Mouse (Mus musculus) brain, embryonic 18.5 days (tissue): ENCODE data around the gene Calml3.

Experiments
- DNase-seq: peaks from one replicate; pipeline ENCODE4 v3.0.0-alpha.2; 2012; ENCODE audit warnings: low read depth, low spot score

Calml3 gene

DNA sequence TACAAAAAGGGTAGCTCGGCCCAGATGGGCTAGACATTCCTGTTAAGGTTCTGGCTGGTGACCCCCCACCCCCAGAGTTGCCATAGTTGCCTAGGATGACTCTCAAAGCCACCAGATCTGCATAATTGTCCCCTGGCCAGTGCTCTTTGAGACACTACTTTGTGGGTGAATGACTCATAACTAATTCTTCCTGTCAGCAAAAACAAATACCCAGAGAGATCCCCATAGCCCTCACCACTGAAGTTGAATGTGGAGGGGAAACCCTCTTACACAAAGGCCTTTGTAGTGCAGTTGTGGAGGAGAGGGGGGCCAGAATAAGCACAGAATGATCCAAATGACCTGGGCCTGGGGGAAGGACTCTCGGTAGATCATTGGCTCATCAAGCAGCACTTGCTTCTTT lies 21.6 kb downstream of the Calml3 start:
- DNase-seq: no peak

DNA sequence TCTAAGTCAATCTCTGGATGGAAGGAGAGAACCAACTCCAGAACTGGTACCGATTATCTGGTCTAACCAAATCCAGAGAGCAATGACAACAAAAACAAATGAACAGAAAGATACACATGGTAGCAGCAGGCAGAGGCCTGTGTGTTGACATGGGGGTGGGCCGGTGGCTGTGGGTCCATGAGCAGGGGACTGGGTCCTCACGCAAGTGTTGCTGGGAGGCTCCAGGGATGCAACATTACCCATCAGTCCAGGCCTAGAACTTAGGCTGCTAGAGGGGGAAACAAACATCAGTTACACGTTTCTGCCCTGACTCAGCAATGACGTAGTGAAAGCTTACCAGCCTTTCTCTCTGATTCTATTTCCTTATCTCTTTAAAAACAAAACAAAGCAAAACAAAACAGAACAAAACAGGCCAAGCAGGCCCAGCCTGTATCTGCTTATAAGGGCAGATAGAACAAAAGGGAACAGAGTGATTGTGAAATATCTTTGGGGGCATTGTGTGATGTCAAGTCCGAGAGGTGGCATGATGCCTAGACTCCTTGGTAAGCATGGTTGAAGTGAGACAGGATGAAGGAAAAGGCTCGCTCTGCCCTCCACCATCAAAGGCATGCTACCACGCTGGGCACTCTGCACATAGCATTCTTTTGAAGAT lies 24.4 kb downstream of the Calml3 start:
- DNase-seq: no peak

DNA sequence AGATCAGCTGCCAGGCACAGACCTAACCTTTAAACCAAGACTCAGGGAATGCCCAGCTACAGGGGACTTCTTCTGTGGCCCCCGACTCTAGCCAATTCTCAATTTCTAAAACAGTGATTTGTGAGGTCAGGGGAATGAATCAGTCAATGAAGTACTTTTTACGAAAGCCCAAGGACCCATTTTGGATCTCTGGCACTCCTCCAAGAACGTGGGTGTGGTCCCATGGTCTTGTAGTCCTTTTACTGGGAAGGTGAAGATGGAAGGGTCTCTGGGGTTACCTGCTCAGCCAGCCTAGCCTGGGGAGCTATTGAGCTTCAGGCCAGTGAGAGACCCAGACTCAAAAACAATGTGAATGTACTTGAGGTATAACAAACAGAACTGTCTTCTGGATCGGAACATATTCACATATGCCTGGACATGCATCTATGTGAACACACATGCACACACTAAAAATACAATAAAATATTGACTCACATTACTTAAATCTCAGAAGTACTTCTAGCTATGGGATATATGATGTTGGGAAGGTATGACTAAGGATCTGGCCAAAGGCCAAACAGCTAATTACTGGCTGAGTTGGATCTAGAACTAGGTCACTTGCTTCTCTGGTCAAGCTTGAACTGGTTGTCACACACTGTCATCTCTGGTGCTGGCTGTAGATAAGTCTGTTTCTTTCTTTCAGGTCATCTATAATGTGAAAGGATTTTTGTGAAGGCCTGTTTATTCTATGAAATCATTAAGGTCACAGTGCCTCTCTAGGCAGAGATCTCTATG lies 25.3 kb downstream of the Calml3 start:
- DNase-seq: no peak

DNA sequence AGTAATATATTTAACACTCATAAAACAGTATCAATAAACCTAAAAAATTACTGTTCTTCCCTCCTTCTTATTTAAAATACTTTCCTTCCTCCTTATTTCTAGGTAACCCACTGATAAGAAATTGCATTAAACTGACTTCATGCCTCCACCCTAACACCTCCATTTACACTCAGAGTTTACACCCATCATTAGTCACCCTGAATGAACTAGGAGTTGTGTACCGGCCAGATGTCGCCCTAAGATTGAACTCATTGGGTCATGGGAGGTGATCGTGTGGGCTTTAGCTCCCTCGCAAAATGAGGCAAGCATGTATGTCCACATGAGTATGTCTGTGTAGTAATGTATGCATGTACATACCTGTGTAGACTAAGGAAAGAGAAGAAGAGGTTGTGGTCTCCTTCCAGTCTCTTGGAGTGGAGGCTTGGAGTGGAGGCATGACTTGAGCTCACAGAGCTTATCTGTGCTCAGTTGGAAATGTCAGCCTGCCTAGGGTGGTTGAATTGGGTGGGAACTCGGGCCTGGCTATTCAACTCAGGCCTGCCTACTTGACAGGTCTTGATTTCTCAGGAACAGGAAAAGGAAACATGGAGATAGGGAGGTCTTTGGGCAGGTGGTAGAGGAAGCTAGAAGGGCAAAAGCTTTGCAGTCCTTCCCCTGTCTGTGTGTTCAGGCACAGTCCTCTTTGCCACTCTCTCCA lies 26.8 kb downstream of the Calml3 start:
- DNase-seq: no peak

DNA sequence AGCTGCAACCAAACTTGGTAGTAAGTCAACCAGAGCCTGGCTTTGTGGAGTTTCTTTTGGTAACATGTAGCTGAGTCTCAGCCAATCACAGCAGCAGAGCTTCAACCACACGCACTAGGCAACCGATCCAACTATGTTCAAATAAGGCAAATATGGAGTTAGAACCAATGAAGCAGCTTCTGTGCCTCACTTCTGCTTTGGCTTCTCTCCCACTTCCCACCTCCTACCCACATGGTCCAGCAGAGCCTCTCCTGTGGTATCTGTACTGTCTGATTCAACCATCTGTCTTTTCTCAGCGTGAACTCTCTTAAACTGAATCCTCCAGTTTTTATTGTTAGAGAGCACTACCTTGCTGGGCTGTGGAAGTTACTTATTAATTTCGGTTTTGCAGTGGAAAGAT lies 27.7 kb downstream of the Calml3 start:
- DNase-seq: no peak

DNA sequence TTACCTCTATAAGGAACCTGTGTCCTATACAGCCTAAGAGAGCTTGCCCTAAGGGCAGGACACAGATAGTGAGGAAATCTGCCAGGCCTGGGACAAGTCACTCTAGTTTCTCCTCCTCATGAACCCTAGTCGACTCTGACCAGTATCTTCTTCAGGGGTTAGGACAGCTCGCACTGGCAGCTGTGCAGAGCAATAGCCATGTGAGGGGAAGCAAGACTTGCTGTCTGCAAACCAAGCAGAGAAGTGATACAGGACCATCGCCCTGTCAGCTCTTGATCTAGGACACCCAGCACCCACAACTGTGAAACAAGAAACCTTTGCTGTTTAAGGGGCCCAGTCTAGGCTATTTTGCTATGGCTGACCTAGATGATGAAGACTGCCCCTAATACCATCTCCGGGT lies 29.1 kb downstream of the Calml3 start:
- DNase-seq: no peak

DNA sequence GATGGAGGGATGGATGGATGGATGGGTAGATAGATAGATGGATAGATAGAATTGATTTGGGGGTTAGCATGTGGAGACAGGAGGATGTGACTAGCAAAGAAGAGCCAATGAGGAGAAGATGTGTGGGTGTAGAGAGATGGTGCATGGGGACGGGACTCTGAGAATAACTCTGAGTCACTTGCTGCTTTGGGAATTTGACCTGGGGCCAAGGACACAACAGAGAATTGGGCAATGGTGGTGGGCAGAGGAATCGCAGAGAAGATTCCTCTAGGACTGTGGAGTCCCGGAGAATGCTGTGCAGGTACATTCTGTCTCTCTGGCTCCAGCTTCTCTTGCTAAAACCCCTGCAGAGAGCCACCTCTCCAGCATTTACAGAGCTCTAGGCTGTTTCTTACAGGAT lies 29.8 kb downstream of the Calml3 start:
- DNase-seq: no peak

DNA sequence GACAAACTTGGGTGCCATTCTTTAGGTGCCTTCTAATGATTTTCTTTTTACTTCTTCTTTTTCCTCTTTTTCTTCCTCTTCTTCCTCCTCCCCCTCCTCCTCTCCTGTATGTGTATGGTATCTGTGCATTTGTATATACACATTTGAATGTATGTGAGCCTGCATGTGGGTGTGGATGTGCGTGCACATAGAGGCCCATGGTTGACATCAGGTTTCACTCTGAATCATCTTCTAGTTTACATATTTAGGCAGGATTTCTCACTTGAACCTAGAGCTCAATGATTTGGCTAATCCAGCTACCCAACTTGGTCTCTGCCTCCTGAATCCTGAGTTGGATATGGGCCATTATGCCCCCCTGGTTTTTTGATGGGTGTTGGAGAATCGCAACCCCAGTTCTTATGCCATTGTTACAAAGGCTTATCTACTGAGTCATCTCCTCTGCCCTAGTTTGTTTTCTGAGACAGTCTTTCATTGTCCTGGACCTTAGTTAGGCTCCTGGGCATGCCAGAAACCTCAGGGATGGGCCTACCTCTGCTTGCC lies 30.9 kb downstream of the Calml3 start:
- DNase-seq: no peak

DNA sequence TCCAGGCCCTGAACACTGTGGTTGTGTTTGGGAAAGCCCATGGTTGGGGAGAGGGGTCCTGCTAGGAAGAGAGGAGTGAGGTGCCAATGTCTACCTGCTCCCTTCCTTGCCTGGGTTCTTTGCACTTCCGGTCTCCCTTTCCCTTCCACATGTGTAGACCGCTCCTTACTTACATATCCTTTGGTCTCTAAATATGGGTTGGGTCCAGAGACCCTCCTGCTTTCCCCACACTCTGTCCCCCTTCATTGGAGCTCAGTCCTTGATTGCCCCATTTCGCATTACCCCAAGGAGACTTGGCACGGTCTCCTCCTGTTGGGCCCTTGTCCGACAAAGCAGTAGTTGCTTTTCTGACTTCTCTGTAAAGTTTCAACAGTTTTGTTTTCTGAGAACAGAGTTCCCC lies 32.9 kb downstream of the Calml3 start:
- no peak for DNase-seq

DNA sequence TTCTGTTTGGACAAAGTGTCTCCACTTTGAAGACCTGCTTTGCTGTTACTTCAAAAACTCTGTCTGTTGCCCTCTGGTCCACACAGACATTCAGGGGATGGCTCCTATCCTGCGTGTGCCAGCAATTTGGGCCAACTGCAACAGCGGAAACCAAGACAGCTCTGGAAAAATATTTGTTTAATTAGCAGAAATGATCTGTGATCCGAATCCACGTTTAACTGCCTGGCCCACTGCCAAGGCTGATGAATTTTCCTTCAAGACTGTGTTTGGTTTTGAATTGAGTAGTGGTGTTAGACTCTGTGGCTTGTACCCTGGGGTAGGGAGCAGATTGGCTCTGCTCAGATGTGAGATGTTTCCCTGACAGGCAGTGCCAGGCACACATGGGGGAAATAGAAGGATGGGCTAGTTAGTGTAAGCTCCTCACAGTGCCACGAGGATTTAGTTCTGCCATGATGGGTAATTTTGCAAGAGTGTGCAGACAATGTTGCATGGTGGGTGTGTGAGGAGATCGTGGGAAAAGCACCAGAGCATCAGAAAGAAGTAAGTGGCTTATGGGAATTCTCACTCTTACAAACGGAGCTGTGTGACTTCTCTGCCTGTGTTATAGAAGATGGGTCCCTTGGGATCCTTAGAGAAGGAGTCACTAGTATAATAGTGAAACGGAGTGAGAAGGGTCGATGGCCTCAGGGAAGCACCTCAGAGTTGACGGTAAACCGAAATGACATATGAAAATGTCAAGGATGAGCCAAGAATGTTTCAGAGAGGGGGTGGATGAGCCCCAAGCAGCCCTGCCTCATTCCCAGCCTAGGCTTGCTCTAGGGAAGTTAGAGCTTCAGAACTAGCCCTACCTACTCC lies 33.7 kb downstream of the Calml3 start:
- peak; percentile 8 for DNase-seq

DNA sequence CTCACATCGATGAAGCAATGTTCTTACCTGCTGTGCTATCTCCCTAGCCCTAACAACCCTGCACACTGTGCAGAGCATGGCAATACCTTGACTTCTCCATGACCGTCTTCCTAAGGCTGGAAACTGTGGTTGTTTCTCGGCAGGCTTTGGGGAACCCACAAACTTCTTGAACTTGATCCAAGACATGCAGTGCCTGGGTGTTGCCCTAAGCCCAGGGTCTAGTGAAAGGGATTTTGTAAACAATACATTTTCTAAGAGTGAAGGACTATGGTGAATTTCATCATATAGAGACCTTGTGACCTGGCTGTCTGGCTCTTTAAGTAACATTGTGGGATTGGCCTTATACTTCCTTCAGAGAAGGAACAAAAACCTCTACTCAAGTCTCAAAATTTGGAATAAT lies 34.6 kb downstream of the Calml3 start:
- DNase-seq: no peak

DNA sequence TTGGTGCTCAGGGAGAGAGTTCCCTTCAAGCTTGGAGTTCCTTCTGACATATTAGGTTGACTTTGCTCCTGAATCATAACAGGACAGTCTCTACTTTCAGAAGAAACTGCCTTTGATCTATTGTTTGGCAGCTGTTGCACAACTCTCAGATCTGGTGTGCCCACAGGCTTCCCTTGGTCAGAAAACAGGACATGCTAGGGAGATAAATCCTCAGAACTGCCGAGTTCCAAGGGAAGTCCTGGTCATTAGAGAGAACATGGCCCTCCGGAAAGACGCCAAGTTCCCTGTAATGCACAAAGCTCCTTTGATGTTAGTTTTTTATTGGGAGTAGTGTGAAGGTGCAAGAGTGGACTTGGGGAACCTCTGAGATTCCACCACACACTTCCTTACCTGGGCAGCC lies 35.5 kb downstream of the Calml3 start:
- DNase-seq: no peak

DNA sequence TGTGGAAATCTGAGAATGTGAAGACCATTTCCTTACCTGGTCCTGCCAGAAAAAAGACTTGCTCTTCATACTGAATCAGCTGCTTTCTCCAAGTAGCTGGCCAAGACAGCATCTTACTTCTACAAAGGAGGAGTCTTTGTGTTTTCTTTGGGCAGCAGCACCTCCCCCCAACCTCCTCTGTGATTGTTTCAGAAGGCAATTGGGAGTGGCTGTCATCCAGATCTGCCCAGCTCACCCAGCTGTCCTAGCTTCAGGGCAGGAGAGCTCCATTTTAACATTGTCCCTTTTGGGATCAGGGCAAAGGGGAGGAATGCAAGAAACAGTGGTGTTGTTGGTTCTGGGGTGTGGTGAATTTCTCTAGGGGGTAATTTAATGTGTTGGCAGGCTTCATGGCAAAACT lies 37.0 kb downstream of the Calml3 start:
- no peak for DNase-seq

DNA sequence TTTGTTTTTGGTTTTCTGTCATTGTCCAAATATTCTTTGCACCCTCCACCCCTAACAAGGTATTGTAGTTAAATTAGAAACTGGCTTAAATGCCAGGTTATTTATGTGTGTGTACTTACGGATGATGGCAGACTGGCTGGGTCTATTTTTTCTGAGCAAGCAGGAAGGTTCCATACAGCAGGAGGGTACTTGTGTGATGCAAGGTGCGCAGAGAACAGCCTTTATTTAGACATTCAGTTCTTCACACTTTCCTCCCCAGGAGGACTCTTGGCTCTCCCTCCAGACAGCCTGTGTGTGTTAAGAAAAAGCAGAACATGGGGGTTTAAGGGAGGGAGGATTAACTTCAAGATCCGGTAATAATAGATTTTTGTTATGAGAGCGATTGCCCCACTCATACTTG lies 38.3 kb downstream of the Calml3 start:
- no peak for DNase-seq

DNA sequence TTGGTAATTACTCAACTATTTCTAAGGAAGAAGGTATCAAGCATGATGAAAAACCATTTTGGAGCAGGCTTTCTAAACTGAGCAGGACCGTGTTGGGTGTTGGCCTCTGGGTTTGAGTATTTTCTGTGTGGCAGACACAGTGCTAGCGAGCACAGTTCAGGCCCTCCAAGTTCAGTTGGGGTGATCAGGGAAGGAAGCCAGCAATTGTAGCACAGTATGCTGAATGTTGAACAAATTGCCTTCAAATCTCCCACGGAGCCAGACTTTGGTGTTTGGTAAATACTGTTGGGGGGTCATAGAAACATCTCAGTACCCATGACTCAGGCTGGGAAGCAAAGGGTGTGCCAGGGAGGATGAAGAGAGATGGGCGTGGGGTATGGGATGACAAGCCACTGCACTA lies 43.0 kb downstream of the Calml3 start:
- DNase-seq: no peak

DNA sequence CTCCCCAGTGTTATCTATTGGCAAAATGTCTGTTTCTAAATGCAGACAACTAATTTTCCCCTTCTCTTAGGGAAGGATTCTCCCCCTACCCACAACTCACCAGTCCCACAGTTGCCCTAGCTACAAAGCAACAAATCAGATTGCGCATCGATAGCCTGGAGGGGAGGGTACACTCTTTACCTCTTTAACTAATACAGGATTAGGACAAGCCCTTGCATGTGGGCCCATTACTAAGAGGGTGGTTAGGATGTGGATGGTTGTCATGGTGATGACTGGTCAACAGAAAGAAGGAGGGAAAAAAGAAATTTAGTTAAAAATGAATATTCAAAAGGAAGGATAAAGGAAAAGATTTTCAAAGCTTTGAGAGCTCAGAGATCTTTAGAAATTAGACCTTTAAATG lies 45.8 kb downstream of the Calml3 start:
- no peak for DNase-seq

DNA sequence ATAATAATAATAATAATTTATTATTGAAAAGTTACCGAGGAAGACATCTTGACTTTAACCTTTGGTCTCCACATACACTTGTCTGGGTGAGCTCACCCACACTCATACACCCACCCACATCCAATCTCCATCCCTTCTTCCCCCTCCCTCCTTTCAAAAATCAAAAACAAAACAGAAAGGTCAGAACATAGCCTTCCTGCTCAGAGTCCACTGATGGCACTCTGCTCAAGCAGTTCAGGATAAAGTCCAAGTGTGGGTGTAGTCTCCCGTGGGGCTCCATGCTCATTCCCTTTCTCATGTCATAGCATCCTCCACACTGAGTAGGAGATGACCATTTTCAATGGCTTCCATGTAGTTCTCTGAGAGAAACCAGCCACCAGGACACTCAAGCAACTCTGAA lies 50.8 kb downstream of the Calml3 start:
- DNase-seq: no peak
